In genomic region chr13:107639620-107640019, GRCm38 (mm10) we compare ENCODE assay signal across 17 mouse cellular contexts.
DNase-seq lines count a peak whose midpoint lies in the region.
"Had no signal": no experiment of that assay in that cellular context is flagged by ENCODE, and none has a peak within 500 bp of the region (broad histone marks: within the 10 kb centered on the region; RNA-seq: fewer than 3 reads in every experiment).

No protein-coding gene starts in this region.

- peak; percentile 29 for DNase-seq in 416B (ENCODE audit: low read depth)
- peak; percentile 72 for DNase-seq in MEL-GATA-1-ER (ENCODE audit: extremely low read depth, low read depth)
- DNase-seq in kidney, adult 8-10 months = peak; percentile 31 to 47
- DNase-seq in kidney, postnatal 14 days = peak; percentile 41
- DNase-seq in T-cell, adult 2 months (ENCODE audit: low spot score) = no peak
- no peak for DNase-seq in thymus, postnatal 14 days
- DNase-seq in c-Kit-positive CD71-positive TER-119-positive erythroid progenitor cells, embryonic 14.5 days (ENCODE audit: low spot score) = no peak
- no peak for DNase-seq in B cell, adult 2 months
- DNase-seq: adrenal gland, postnatal 25 days; cerebellum, adult 9-10 months; gastrocnemius, postnatal 25 days; liver, embryonic 13.5 days; lung, adult 2 months; lung, postnatal 36 days; right cerebral cortex, adult 18-20 months; thymus, adult 18-20 months; thymus, postnatal 4 days had no signal

Comparison
In these comparisons a context has a peak if more than half of its experiments do, and no peak if none do; other contexts are left out.
1. DNase-seq: peak in 416B (single experiment), MEL-GATA-1-ER (single experiment), kidney, adult 8-10 months (2 of 2) and kidney, postnatal 14 days (single experiment); none in T-cell, adult 2 months (single experiment), thymus, postnatal 14 days (single experiment), c-Kit-positive CD71-positive TER-119-positive erythroid progenitor cells, embryonic 14.5 days (single experiment) and B cell, adult 2 months (0 of 2).